Mouse (Mus musculus): ENCODE measurements around the gene Fgfr4. TPM values are rescaled to one million over a fixed set of nuclear protein-coding genes. Genes with fewer than 3 reads are reported as not detected.
A peak's percentile ranks its signal among the peaks of the same experiment; 100 is the strongest.
"Not testable (repeated sequence)": the region's sequence is repeated elsewhere in the genome, so short reads cannot be mapped to it uniquely, and the experiment has no call there.

Gene Fgfr4
- total and polyA plus RNA-seq, 3 experiments = 0.05 TPM; not detected in 2

GRCm38 (mm10) chr13:55189531-55190107, 37.2 kb downstream of the Fgfr4 start:
- peaks cover 25% of the 10 kb centered on the region for H3K4me1 ChIP-seq (ENCODE audit: insufficient read depth, low read depth, low read length)
- peak; percentile 28; the same call in 1 of the 2 replicates for ATAC-seq (ENCODE audit: extremely low read depth, insufficient number of reproducible peaks, low FRiP score, poor library complexity, severe bottlenecking)
- H3K9me3 ChIP-seq (replicated peaks) = no peaks in the 10 kb centered on the region
- peak overlapping the region; percentile 69 for H3K4me3 ChIP-seq (ENCODE audit: low read depth, low read length)
- peaks cover 5% of the 10 kb centered on the region for H3K27me3 ChIP-seq (ENCODE audit: insufficient read depth, low read length)
- TF ChIP-seq CTCF (IDR thresholded peaks at IDR 0.05; ENCODE audit: low read depth, low read length) = no peak
- no peak for TF ChIP-seq GATA1 (IDR thresholded peaks at IDR 0.05; ENCODE audit: borderline replicate concordance, low read length)
- no peak for TF ChIP-seq TAL1 (conservative IDR thresholded peaks at IDR 0.05; ENCODE audit: low read depth, low read length)
- TF ChIP-seq POLR2AphosphoS5 (IDR thresholded peaks at IDR 0.05; ENCODE audit: insufficient replicate concordance, low read depth, low read length) = no peak
- TF ChIP-seq GATA2 (IDR thresholded peaks at IDR 0.05; ENCODE audit: borderline replicate concordance, low read depth, low read length) = no peak
- H3K36me3 ChIP-seq (replicated peaks) = no peaks in the 10 kb centered on the region
- no peak for DNase-seq (ENCODE audit: low spot score)

DNA sequence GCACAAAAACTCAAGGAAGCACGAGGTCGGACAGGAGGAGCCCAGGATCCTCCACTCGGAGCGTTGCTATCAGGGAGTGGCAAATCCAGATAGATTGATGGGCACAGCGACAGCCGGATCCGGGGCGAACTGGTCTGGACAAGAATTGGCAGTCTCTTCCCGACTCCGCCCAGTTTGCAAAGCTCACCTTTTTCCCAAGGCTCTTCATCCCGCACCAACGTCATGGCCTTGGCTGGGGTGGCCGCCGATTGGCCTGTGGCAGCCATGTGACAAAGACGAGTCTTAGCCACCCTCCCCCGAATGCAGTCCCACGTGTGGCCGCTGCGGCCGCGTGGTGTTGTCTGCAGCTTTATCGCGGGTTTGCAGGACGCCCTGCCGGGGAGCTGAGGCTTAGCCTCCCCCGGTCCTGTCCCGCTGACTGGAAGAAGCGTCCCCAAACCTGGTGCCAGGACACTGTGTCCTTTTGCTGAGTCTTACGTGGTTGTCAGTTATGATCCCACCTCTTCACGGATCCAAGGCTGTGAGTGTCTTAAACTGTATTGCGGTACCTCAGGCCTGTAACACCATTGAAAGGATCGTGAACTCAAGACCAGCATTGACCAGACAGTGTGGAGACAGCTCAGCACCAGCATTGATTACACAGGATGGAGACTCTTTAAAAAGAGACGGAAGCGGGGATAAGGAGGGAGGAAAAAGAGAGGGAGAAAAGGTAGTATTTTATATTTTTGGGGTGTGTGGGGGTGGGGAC, 37.9 kb downstream of the Fgfr4 start:
- H3K27me3 ChIP-seq (ENCODE audit: insufficient read depth, low read length) = peaks cover 8% of the 10 kb centered on the region

GRCm38 (mm10) chr13:55191535-55191934, 39.1 kb downstream of the Fgfr4 start:
- Histone ChIP-seq H3K36me3 (replicated peaks) (no peaks in the 10 kb centered on the region), H3K27me3 (ENCODE audit: insufficient read depth, low read length) (peaks cover 8% of the 10 kb centered on the region), H3K9me3 (replicated peaks) (no peaks in the 10 kb centered on the region), H3K4me3 (ENCODE audit: low read depth, low read length) (no peak overlapping the region), H3K4me1 (ENCODE audit: insufficient read depth, low read depth, low read length) (peaks cover 25% of the 10 kb centered on the region)
- ATAC-seq (ENCODE audit: extremely low read depth, insufficient number of reproducible peaks, low FRiP score, poor library complexity, severe bottlenecking) (no peak), DNase-seq (ENCODE audit: low spot score) (no peak)
- no peak for TF ChIP-seq GATA1 (IDR thresholded peaks at IDR 0.05; ENCODE audit: borderline replicate concordance, low read length)
- TF ChIP-seq CTCF (IDR thresholded peaks at IDR 0.05; ENCODE audit: low read depth, low read length) = no peak
- TF ChIP-seq GATA2 (IDR thresholded peaks at IDR 0.05; ENCODE audit: borderline replicate concordance, low read depth, low read length) = no peak
- no peak for TF ChIP-seq POLR2AphosphoS5 (IDR thresholded peaks at IDR 0.05; ENCODE audit: insufficient replicate concordance, low read depth, low read length)
- no peak for TF ChIP-seq TAL1 (conservative IDR thresholded peaks at IDR 0.05; ENCODE audit: low read depth, low read length)

More for the DNA sequence above, 37.9 kb downstream of the Fgfr4 start:
- H3K36me3 ChIP-seq (replicated peaks) = no peaks in the 10 kb centered on the region
- ATAC-seq (ENCODE audit: extremely low read depth, insufficient number of reproducible peaks, low FRiP score, poor library complexity, severe bottlenecking) = peak; percentile 100
- H3K9me3 ChIP-seq (replicated peaks) = no peaks in the 10 kb centered on the region
- peak; percentile 98 for DNase-seq (ENCODE audit: low spot score)
- peaks cover 25% of the 10 kb centered on the region for H3K4me1 ChIP-seq (ENCODE audit: insufficient read depth, low read depth, low read length)
- peak overlapping the region; percentile 69 for H3K4me3 ChIP-seq (ENCODE audit: low read depth, low read length)
- TF ChIP-seq POLR2AphosphoS5 (IDR thresholded peaks at IDR 0.05; ENCODE audit: insufficient replicate concordance, low read depth, low read length) (no peak), GATA2 (IDR thresholded peaks at IDR 0.05; ENCODE audit: borderline replicate concordance, low read depth, low read length) (no peak), TAL1 (conservative IDR thresholded peaks at IDR 0.05; ENCODE audit: low read depth, low read length) (peak; percentile 77), CTCF (IDR thresholded peaks at IDR 0.05; ENCODE audit: low read depth, low read length) (peak; percentile 49; the same call in 1 of the 2 replicates)

- H3K4me1 ChIP-seq (ENCODE audit: insufficient read depth, low read depth, low read length) = peaks cover 19% of the 10 kb centered on the region
- H3K27me3 ChIP-seq (ENCODE audit: insufficient read depth, low read length); ATAC-seq (ENCODE audit: extremely low read depth, insufficient number of reproducible peaks, low FRiP score, poor library complexity, severe bottlenecking); H3K36me3 ChIP-seq (replicated peaks); H3K9me3 ChIP-seq (replicated peaks); H3K4me3 ChIP-seq (ENCODE audit: low read depth, low read length); DNase-seq (ENCODE audit: low spot score): not testable (repeated sequence)
These were observed 50.3 kb downstream of the Fgfr4 start for GRCm38 (mm10) chr13:55202758-55203157.

DNA sequence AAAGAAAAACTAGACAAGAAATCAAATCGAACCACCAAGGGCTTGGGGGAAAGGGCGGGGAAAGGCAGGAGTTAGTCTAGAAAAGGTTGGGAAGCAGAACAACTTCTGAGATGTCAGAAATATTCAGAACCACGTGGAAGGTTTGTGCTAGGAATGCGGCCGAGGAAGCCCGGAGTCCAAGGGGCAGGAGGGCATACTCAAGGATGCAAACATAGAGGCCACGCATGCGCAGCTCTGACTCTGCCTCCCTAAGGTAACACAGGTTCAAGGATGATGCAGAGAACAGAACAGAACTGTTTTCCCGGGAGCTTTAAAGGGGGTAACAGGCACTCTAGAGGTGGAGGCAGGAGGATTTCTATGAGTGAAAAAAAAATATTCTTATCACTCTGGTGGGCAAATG, 51.3 kb downstream of the Fgfr4 start:
- H3K4me3 ChIP-seq (ENCODE audit: low read depth, low read length) = no peak overlapping the region
- peaks cover 21% of the 10 kb centered on the region for H3K4me1 ChIP-seq (ENCODE audit: insufficient read depth, low read depth, low read length)
- 0 out of 2 replicates have a peak, but pooled peaks cover 2% of the 10 kb centered on the region for H3K9me3 ChIP-seq (replicated peaks)
- H3K27me3 ChIP-seq (ENCODE audit: insufficient read depth, low read length) = 0 out of 2 replicates have a peak, but pooled peaks cover 5% of the 10 kb centered on the region
- no peak for TF ChIP-seq TAL1 (conservative IDR thresholded peaks at IDR 0.05; ENCODE audit: low read depth, low read length)
- no peak for TF ChIP-seq GATA2 (IDR thresholded peaks at IDR 0.05; ENCODE audit: borderline replicate concordance, low read depth, low read length)
- TF ChIP-seq GATA1 (IDR thresholded peaks at IDR 0.05; ENCODE audit: borderline replicate concordance, low read length) = no peak
- no peak for TF ChIP-seq CTCF (IDR thresholded peaks at IDR 0.05; ENCODE audit: low read depth, low read length)
- no peak for TF ChIP-seq POLR2AphosphoS5 (IDR thresholded peaks at IDR 0.05; ENCODE audit: insufficient replicate concordance, low read depth, low read length)
- DNase-seq (ENCODE audit: low spot score) (no peak), ATAC-seq (ENCODE audit: extremely low read depth, insufficient number of reproducible peaks, low FRiP score, poor library complexity, severe bottlenecking) (no peak)
- no peaks in the 10 kb centered on the region for H3K36me3 ChIP-seq (replicated peaks)

GRCm38 (mm10) chr13:55204667-55205389, 52.4 kb downstream of the Fgfr4 start:
- H3K27me3 ChIP-seq (ENCODE audit: insufficient read depth, low read length) = peaks cover 12% of the 10 kb centered on the region; the same call in 1 of the 2 replicates
- H3K36me3 ChIP-seq (replicated peaks) = no peaks in the 10 kb centered on the region
- no peak overlapping the region for H3K4me3 ChIP-seq (ENCODE audit: low read depth, low read length)
- no peak for DNase-seq (ENCODE audit: low spot score)
- H3K4me1 ChIP-seq (ENCODE audit: insufficient read depth, low read depth, low read length) = peaks cover 15% of the 10 kb centered on the region
- peaks cover 11% of the 10 kb centered on the region for H3K9me3 ChIP-seq (replicated peaks)
- TF ChIP-seq GATA1 (IDR thresholded peaks at IDR 0.05; ENCODE audit: borderline replicate concordance, low read length) (no peak), TAL1 (conservative IDR thresholded peaks at IDR 0.05; ENCODE audit: low read depth, low read length) (no peak), CTCF (IDR thresholded peaks at IDR 0.05; ENCODE audit: low read depth, low read length) (no peak)
- ATAC-seq (ENCODE audit: extremely low read depth, insufficient number of reproducible peaks, low FRiP score, poor library complexity, severe bottlenecking) = no peak

Data from G1E (cell line).